ENCODE assay signal across 9 mouse cellular contexts in genomic region chr14:74646107-74646793, GRCm38 (mm10). TPM values are rescaled to one million over a fixed set of nuclear protein-coding genes. Genes with fewer than 3 reads are reported as not detected.
A peak's percentile ranks its signal among the peaks of the same experiment; 100 is the strongest.
DNase-seq lines count a peak whose midpoint lies in the region; ATAC-seq and TF ChIP-seq lines count a peak whose summit lies in the region.
"Had no signal": no experiment of that assay in that cellular context is flagged by ENCODE, and none has a peak within 500 bp of the region (broad histone marks: within the 10 kb centered on the region; RNA-seq: fewer than 3 reads in every experiment).

No protein-coding gene starts in this region.

- H3K4me3 ChIP-seq in gastrocnemius, adult 2 months: peak overlapping the region; percentile 17; the same call in 1 of the 2 replicates
- H3K4me3 ChIP-seq: limb, embryonic 12.5 days had no signal

- ATAC-seq in activated CD4-positive, CD25-positive, alpha-beta regulatory T cell, adult 4 months: peak; percentile 68
- ATAC-seq in monocyte, adult 5-6 weeks (replicated peaks; ENCODE audit: insufficient number of reproducible peaks, low FRiP score, low TSS enrichment, poor library complexity, severe bottlenecking): peak; percentile 82

- intact Hi-C loops in gastrocnemius, adult 2 months (cut with DNase I): loop anchor here (10.0 kb wide), 1 partner anchor 59 kb away; no protein-coding TSS in a partner anchor

- no peak for TF ChIP-seq CTCF in gastrocnemius, adult 2 months (IDR thresholded peaks at IDR 0.05)

- H3K27ac ChIP-seq in gastrocnemius, adult 2 months: peak overlapping the region; percentile 69
- H3K27ac ChIP-seq: limb, embryonic 12.5 days had no signal

- DNase-seq in gastrocnemius, adult 2 months: no peak
- no peak for DNase-seq in gastrocnemius, postnatal 25 days
- peak; percentile 42 for DNase-seq in induced T-regulatory cell, adult 2 months (ENCODE audit: low read depth)
- no peak for DNase-seq in layer of hippocampus, postnatal 14 days (ENCODE audit: low spot score in 2 of 2)
- DNase-seq in left cerebral cortex, adult 8-10 months (ENCODE audit: low spot score in 2 of 2): no peak
- no peak for DNase-seq in layer of hippocampus, adult 18-20 months (ENCODE audit: low spot score in 2 of 2)

RNA-seq across cellular contexts. Expression of gene Htr2a, which starts 5.6 kb away (rescaled TPM):
- total RNA-seq in gastrocnemius, adult 2 months (2021): under 1 TPM; 0.15 to 0.20 TPM
- total RNA-seq in gastrocnemius, postnatal 25 days (2021): under 1 TPM; 0.10 to 0.35 TPM
- under 1 TPM in 1 of 2 experiments, not detected in 1; 0.16 TPM for polyA plus RNA-seq in activated CD4-positive, CD25-positive, alpha-beta regulatory T cell, adult 4 months (2017; shearing (Covaris generic))
- total RNA-seq in monocyte, adult 5-6 weeks (2017): 0.10 TPM in 1 of 3 replicates, not detected in the others
- 1 to 10 TPM; 5.7 to 6.6 TPM for total RNA-seq in layer of hippocampus, postnatal 14 days (2021)
- 10 to 100 TPM; 18.8 to 20.5 (median 19.0) TPM for total RNA-seq in left cerebral cortex, adult 8-10 months (2022)
- total RNA-seq in layer of hippocampus, adult 18-20 months (2021): 10 to 100 TPM; 10.8 to 10.9 TPM
